Mouse (Mus musculus) urinary bladder, adult 2 months (tissue): ENCODE measurements around the gene Ly6g5c. TPM values are rescaled to one million over a fixed set of nuclear protein-coding genes. Genes with fewer than 3 reads are reported as not detected.

Source experiments
- DNase-seq: peaks from one replicate; pipeline ENCODE4 v3.0.0; 2022; ENCODE audit warnings: low spot score
- polyA plus RNA-seq: library from polyadenylated mRNA; depleted of rRNA; stranded (reverse); fragments of >200 nt; gene quantifications from 2 replicates; pipeline ENCODE4 v1.2.3, GENCODE M21; 2012

Ly6g5c gene
- polyA plus RNA-seq, 1 experiment = not detected

- DNase-seq = no peak
Observed at GRCm38 (mm10) chr17:35080710-35081109, 27.4 kb upstream of the Ly6g5c start.

GRCm38 (mm10) chr17:35082841-35083576 lies 25.1 kb upstream of the Ly6g5c start:
- DNase-seq = no peak

GRCm38 (mm10) chr17:35083929-35084497 lies 24.1 kb upstream of the Ly6g5c start:
- DNase-seq = no peak

- DNase-seq = no peak
Observed at GRCm38 (mm10) chr17:35085208-35085865, 22.7 kb upstream of the Ly6g5c start, which contains the start of gene Ly6g6f. Gene Ly6g6f, minus strand, starts transcription at chr17:35085610.

GRCm38 (mm10) chr17:35088151-35088550 lies 19.9 kb upstream of the Ly6g5c start:
- DNase-seq = no peak

GRCm38 (mm10) chr17:35088825-35089644 lies 19.0 kb upstream of the Ly6g5c start, which contains the start of gene Abhd16a:
Gene Abhd16a, plus strand, starts transcription at chr17:35089263.
- DNase-seq = peak; percentile 91

- DNase-seq = no peak
Observed at GRCm38 (mm10) chr17:35090166-35090932, 17.7 kb upstream of the Ly6g5c start.

- DNase-seq = no peak
Observed at GRCm38 (mm10) chr17:35092403-35093198, 15.5 kb upstream of the Ly6g5c start.

GRCm38 (mm10) chr17:35094475-35095365 lies 13.4 kb upstream of the Ly6g5c start:
- no peak for DNase-seq

- DNase-seq = no peak
Observed at GRCm38 (mm10) chr17:35096597-35096996, 11.5 kb upstream of the Ly6g5c start.

GRCm38 (mm10) chr17:35097164-35097655 lies 10.9 kb upstream of the Ly6g5c start:
- DNase-seq = no peak

- no peak for DNase-seq
Observed at GRCm38 (mm10) chr17:35100196-35100765, 7.8 kb upstream of the Ly6g5c start.

GRCm38 (mm10) chr17:35101161-35101560 lies 6.9 kb upstream of the Ly6g5c start:
- DNase-seq = no peak

- DNase-seq = no peak
Observed at GRCm38 (mm10) chr17:35102299-35102698, 5.8 kb upstream of the Ly6g5c start.

GRCm38 (mm10) chr17:35103221-35103690 lies 4.8 kb upstream of the Ly6g5c start:
- DNase-seq = no peak

GRCm38 (mm10) chr17:35104079-35104478 lies 4.0 kb upstream of the Ly6g5c start:
- DNase-seq = no peak

GRCm38 (mm10) chr17:35104754-35105153 lies 3.3 kb upstream of the Ly6g5c start:
- DNase-seq = no peak

- DNase-seq = no peak
Observed at GRCm38 (mm10) chr17:35105740-35106389, 2.2 kb upstream of the Ly6g5c start.
